Mouse (Mus musculus): ENCODE measurements around the gene Cdhr1. TPM values are rescaled to one million over a fixed set of nuclear protein-coding genes. Genes with fewer than 3 reads are reported as not detected.

The Cdhr1 gene
- polyA plus RNA-seq, 1 experiment from 2014 or later: 3.0 TPM

GRCm38 (mm10) chr14:37066636-37067035 lies 31.5 kb downstream of the Cdhr1 start:
- Histone ChIP-seq H3K4me1 (no peaks in the 10 kb centered on the region), H3K27me3 (no peaks in the 10 kb centered on the region), H3K36me3 (no peaks in the 10 kb centered on the region), H3K27ac (replicated peaks) (no peak overlapping the region), H3K9me3 (no peaks in the 10 kb centered on the region), H3K9ac (replicated peaks) (no peak overlapping the region), H3K4me2 (replicated peaks) (no peak overlapping the region), H3K4me3 (no peak overlapping the region)
- ATAC-seq (replicated peaks): no peak
- WGBS: 66% methylated on average over 2 of the region's 2 CpGs

GRCm38 (mm10) chr14:37064849-37065248 lies 33.3 kb downstream of the Cdhr1 start:
- Histone ChIP-seq H3K4me1 (no peaks in the 10 kb centered on the region), H3K4me3 (no peak overlapping the region), H3K36me3 (no peaks in the 10 kb centered on the region), H3K9ac (replicated peaks) (no peak overlapping the region), H3K27ac (replicated peaks) (no peak overlapping the region), H3K9me3 (no peaks in the 10 kb centered on the region), H3K27me3 (no peaks in the 10 kb centered on the region), H3K4me2 (replicated peaks) (no peak overlapping the region)
- WGBS: 45% methylated on average over 2 of the region's 2 CpGs
- no peak for ATAC-seq (replicated peaks)

GRCm38 (mm10) chr14:37048914-37049410 lies 49.2 kb downstream of the Cdhr1 start, which contains the start of gene Rgr:
Gene Rgr, minus strand, starts transcription at chr14:37048964.
- H3K4me1 ChIP-seq: no peaks in the 10 kb centered on the region
- H3K4me2 ChIP-seq (replicated peaks): no peak within 1 kb of the TSS
- H3K27me3 ChIP-seq: no peaks in the 10 kb centered on the region
- H3K27ac ChIP-seq (replicated peaks): no peak within 1 kb of the TSS
- WGBS: 8% methylated on average over 1 of the region's 1 CpGs
- no peaks in the 10 kb centered on the region for H3K9me3 ChIP-seq
- ATAC-seq (replicated peaks): peak; percentile 41; the same call in 1 of the 2 replicates
- H3K36me3 ChIP-seq: no peaks in the 10 kb centered on the region
- H3K4me3 ChIP-seq: no peak within 1 kb of the TSS
- H3K9ac ChIP-seq (replicated peaks): no peak within 1 kb of the TSS

- Histone ChIP-seq H3K4me1 (peaks cover 10% of the 10 kb centered on the region), H3K27me3 (no peaks in the 10 kb centered on the region), H3K9ac (replicated peaks) (no peak overlapping the region), H3K4me2 (replicated peaks) (no peak overlapping the region), H3K36me3 (no peaks in the 10 kb centered on the region), H3K4me3 (no peak overlapping the region), H3K9me3 (no peaks in the 10 kb centered on the region), H3K27ac (replicated peaks) (no peak overlapping the region)
- no peak for ATAC-seq (replicated peaks)
- 53% methylated on average over 5 of the region's 5 CpGs for WGBS
Measured at GRCm38 (mm10) chr14:37034432-37034831, 63.7 kb downstream of the Cdhr1 start.

GRCm38 (mm10) chr14:37033241-37033640 lies 64.9 kb downstream of the Cdhr1 start:
- WGBS: 19% methylated on average over 7 of the region's 7 CpGs
- H3K27ac ChIP-seq (replicated peaks): no peak overlapping the region
- no peaks in the 10 kb centered on the region for H3K9me3 ChIP-seq
- peak; percentile 74 for ATAC-seq (replicated peaks)
- H3K4me3 ChIP-seq: no peak overlapping the region
- no peak overlapping the region for H3K9ac ChIP-seq (replicated peaks)
- H3K4me2 ChIP-seq (replicated peaks): no peak overlapping the region
- peaks cover 10% of the 10 kb centered on the region for H3K4me1 ChIP-seq
- no peaks in the 10 kb centered on the region for H3K27me3 ChIP-seq
- no peaks in the 10 kb centered on the region for H3K36me3 ChIP-seq

- no peak overlapping the region for H3K9ac ChIP-seq (replicated peaks)
- no peaks in the 10 kb centered on the region for H3K27me3 ChIP-seq
- no peaks in the 10 kb centered on the region for H3K9me3 ChIP-seq
- H3K27ac ChIP-seq (replicated peaks): no peak overlapping the region
- no peak overlapping the region for H3K4me3 ChIP-seq
- H3K4me2 ChIP-seq (replicated peaks): no peak overlapping the region
- peaks cover 10% of the 10 kb centered on the region for H3K4me1 ChIP-seq
- WGBS: 37% methylated on average over 11 of the region's 11 CpGs
- H3K36me3 ChIP-seq: no peaks in the 10 kb centered on the region
- ATAC-seq (replicated peaks): peak; percentile 69
Measured at GRCm38 (mm10) chr14:37032481-37033104, 65.6 kb downstream of the Cdhr1 start.

- Histone ChIP-seq H3K4me3 (no peak overlapping the region), H3K36me3 (no peaks in the 10 kb centered on the region), H3K9ac (replicated peaks) (no peak overlapping the region), H3K4me1 (peaks cover 10% of the 10 kb centered on the region), H3K9me3 (no peaks in the 10 kb centered on the region), H3K27me3 (no peaks in the 10 kb centered on the region), H3K4me2 (replicated peaks) (no peak overlapping the region), H3K27ac (replicated peaks) (no peak overlapping the region)
- no peak for ATAC-seq (replicated peaks)
- WGBS: 71% methylated on average over 3 of the region's 3 CpGs
Measured at GRCm38 (mm10) chr14:37028555-37028954, 69.6 kb downstream of the Cdhr1 start.

GRCm38 (mm10) chr14:37027951-37028350 lies 70.2 kb downstream of the Cdhr1 start:
- Histone ChIP-seq H3K27me3 (no peaks in the 10 kb centered on the region), H3K36me3 (no peaks in the 10 kb centered on the region), H3K9ac (replicated peaks) (no peak overlapping the region), H3K27ac (replicated peaks) (no peak overlapping the region), H3K4me2 (replicated peaks) (no peak overlapping the region), H3K4me1 (peaks cover 7% of the 10 kb centered on the region), H3K4me3 (no peak overlapping the region), H3K9me3 (no peaks in the 10 kb centered on the region)
- no peak for ATAC-seq (replicated peaks)
- 95% methylated on average over 3 of the region's 3 CpGs for WGBS

Other genes starting within 250 kb of the Cdhr1 start
- 86.9 and 87.9 TPM in 2 replicates for gene Ccser2, start 129.6 kb downstream of the Cdhr1 start, polyA plus RNA-seq (2015; fragmentation: Nextera tagmentation; extraction: Ambion mirVana)
- gene Rgr, start 49.4 kb downstream of the Cdhr1 start, polyA plus RNA-seq (2015; fragmentation: Nextera tagmentation; extraction: Ambion mirVana): not detected in 2 replicates
- gene Lrit1, start 43.5 kb downstream of the Cdhr1 start, polyA plus RNA-seq (2015; fragmentation: Nextera tagmentation; extraction: Ambion mirVana): not detected in 2 replicates
- gene Lrit2, start 30.4 kb downstream of the Cdhr1 start, polyA plus RNA-seq (2015; fragmentation: Nextera tagmentation; extraction: Ambion mirVana): not detected in 2 replicates
- gene 2610528A11Rik, start 15.7 kb upstream of the Cdhr1 start, polyA plus RNA-seq (2015; fragmentation: Nextera tagmentation; extraction: Ambion mirVana): 0.28 and 0.39 TPM in 2 replicates
- gene Ghitm, start 36.9 kb upstream of the Cdhr1 start, polyA plus RNA-seq (2015; fragmentation: Nextera tagmentation; extraction: Ambion mirVana): 184 and 186 TPM in 2 replicates